Mouse (Mus musculus): ENCODE results near the gene Msx2.

Msx2 gene

GRCm38 (mm10) chr13:53472614-53473124 is at the start of gene Msx2:
TSS of gene Msx2 (minus strand) at chr13:53473074.
- DNase-seq (ENCODE audit: low spot score in 2 of 2) = peak; percentile 71 to 80

DNA sequence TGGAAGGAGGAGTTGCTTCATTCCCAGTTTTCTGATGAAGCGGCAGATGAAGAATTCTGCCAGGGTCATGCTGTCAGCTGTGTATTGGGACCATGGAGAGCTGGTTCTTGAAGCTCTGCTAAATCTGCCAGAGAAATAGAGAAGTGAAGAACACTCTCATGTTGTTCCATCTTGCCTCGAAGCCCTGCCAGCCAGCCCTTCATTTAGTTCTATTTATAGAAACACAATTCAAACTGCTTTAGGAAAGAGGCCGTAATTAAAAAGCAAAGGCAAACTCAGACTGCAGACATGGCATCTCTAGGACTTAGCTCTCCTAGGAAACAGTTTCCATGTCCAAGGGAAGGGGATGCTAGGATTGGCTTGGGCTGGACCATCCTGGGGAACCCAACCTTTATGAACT is 48.6 kb upstream of the Msx2 start:
- peak; percentile 40 to 52 for DNase-seq (ENCODE audit: low spot score in 2 of 2)

DNA sequence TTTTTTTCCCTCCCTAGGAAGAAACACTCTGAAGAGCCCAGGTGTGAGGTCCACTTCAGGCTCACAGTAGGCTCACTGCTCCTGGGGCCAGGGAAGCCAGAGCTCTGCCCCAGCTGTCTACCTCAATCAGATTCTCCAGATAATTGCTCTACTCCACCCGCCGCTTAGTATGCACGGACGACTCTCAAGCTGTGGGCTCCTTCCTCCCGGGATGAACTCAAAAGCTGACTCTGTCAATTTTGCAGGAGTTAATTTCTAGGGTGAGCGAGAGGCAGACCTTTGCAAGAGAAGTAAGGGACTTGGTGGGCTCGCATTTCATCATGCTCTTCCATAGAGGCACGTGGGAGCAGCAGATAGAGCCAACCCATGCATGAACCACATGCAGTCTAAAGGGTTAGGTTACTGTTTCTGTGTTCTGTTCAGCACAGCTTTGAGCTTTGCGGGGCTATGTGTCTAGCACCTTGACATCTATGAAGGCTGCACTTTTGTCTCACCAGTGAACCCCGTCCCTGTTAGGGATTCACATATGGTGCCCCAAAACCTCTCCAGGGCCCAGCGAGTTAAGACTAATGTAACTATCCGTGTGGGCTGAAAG is 47.6 kb upstream of the Msx2 start:
- DNase-seq (ENCODE audit: low spot score in 2 of 2) = no peak

GRCm38 (mm10) chr13:53519727-53520126 is 46.9 kb upstream of the Msx2 start:
- DNase-seq (ENCODE audit: low spot score in 2 of 2) = no peak

DNA sequence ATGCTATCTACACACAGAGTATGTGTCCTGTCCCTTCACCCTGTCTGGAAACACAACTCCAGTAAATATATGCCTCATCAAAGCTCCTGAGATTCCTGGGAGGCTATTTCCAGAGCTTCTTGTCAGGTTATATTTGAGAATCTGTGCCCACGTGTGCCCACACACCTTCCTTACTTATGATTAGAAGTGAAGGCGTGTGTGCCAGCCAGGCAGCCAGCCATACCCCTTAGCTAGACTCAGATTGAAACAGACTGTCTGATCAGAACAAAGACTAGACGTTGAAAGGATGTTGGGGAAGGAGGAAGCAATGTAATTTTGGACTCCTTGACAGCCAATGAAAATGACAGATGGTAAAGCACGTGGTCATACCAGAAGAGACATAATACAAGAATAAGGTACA is 45.4 kb upstream of the Msx2 start:
- DNase-seq (ENCODE audit: low spot score in 2 of 2) = peak in 1 of 2 experiments; percentile 36

DNA sequence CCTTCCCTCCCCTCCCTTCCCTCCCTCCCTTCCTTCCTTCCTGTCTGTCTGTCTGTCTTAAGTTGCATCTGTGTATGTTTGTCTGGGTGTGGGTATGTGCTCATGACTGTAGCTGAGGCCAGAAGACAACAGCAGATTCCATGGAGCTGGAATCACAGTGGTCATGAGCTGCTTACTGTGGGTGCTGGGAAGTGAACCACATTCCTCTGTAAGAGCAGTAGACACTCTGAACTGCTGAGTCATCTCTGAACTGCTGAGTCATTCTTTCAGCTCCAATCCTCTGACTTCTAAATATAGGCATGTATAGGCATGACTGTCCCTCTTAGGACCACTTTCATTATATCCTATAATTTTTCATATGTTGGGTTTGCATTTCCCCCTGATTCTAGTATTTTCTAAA is 41.7 kb upstream of the Msx2 start:
- DNase-seq (ENCODE audit: low spot score in 2 of 2) = no peak

DNA sequence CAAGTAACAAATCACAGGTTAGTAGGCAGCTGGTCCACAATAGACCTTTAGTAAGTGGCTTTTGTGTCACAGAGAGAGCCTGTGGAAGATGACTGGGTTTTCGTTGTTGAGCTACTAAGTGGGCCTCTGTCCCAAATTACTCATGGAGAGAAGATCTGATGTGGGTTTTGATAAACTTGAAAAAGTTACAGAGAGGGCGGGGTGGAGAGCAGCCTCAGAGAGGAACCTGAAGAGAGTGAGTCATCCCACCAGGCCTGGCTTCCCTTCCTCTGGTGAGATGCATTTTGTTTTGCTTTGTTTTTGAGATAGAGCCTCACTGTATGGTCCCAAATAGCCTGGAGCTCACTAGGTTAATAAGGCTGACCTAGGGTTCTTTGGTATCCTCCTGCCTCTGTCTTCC is 38.5 kb upstream of the Msx2 start:
- no peak for DNase-seq (ENCODE audit: low spot score in 2 of 2)

GRCm38 (mm10) chr13:53502406-53502805 is 29.5 kb upstream of the Msx2 start:
- no peak for DNase-seq (ENCODE audit: low spot score in 2 of 2)

DNA sequence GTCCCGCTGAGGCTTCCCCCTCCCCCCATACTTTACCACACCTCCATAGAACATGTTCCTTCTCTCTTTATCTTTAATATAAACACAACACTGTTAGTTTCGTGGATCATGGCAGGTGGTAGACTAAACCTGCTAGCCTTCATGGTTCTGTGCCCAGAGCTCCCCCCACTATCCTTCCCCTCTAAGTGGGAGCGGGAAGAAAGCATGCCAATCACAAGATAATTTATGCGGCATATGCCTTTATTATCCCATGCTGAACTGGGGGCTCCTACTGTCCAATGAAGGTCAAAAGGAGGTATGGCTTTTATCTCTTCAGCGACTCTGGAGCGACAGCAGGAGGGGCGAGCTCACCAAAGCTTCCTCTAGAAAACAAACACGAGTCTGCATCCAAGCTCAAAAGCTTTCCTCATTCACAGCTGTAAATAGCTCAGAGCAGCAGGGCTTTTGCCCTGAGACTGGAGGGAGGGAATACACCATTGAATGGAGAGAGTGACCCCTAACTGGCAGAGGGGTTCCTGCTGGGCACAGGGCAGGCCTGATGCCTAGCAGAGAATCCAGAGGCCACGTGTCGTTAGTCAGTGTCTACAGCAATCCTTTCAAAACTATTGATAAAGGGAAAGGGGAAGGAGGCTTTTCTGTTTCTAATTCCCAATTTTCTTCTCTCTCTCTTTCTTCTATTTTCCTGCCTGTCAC is 28.8 kb upstream of the Msx2 start:
- no peak for DNase-seq (ENCODE audit: low spot score in 2 of 2)

GRCm38 (mm10) chr13:53501057-53501456 is 28.2 kb upstream of the Msx2 start:
- no peak for DNase-seq (ENCODE audit: low spot score in 2 of 2)

DNA sequence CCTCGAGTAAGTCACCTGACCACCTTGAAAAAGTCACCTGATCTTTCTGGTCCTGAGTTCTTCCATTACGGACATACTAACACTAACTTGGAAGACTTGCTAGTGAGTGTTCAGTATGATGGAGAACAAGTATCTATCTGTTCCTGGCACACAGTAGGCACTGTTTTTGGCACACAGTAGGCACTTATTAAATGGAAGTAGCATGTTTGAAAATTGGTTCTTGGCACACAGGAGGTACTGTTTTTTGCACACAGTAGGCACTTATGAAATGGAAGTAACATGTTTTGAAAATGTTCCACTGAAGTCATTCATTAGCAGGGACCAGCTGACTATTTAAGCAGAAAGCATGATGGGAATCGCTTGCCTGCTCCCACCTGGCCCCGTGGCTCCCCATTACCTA is 13.6 kb upstream of the Msx2 start:
- DNase-seq (ENCODE audit: low spot score in 2 of 2) = no peak

DNA sequence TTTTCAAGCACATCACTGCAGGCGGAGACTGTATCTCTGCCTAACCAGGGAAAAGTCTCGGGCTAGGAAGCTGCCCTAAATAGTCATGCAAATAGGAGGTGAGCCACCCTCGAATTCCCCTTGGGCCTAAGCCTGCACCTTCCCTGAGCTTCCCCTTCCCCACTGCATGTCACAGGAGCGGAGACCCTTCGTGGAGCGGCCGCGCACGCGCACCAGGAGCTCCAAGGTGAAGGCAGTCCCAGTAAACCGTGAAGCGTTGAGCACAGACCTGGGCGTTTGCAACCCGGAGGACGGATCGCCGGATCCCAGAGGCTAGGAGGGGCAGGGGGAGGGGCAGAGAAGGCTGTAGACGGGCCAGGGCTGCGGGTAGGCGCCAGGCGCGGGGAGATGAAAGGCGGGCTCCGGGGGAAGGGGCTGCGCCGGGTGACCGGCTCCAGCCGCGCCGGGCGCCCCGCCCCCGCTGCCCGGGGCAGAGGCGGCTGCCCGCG is 2.9 kb upstream of the Msx2 start:
- peak in 1 of 2 experiments; percentile 44 for DNase-seq (ENCODE audit: low spot score in 2 of 2)

- no peak for DNase-seq (ENCODE audit: low spot score in 2 of 2)
These were observed 1.6 kb upstream of the Msx2 start for GRCm38 (mm10) chr13:53474491-53474890.

GRCm38 (mm10) chr13:53473991-53474390 is 1.1 kb upstream of the Msx2 start:
- no peak for DNase-seq (ENCODE audit: low spot score in 2 of 2)

- DNase-seq (ENCODE audit: low spot score in 2 of 2) = no peak
These were observed 417 bp upstream of the Msx2 start for GRCm38 (mm10) chr13:53473291-53473690.

- DNase-seq (ENCODE audit: low spot score in 2 of 2) = no peak
These were observed 804 bp downstream of the Msx2 start for GRCm38 (mm10) chr13:53471926-53472613.

- no peak for DNase-seq (ENCODE audit: low spot score in 2 of 2)
These were observed 1.5 kb downstream of the Msx2 start for GRCm38 (mm10) chr13:53471411-53471810.

- DNase-seq (ENCODE audit: low spot score in 2 of 2) = no peak
These were observed 2.3 kb downstream of the Msx2 start for GRCm38 (mm10) chr13:53470437-53471151.

DNA sequence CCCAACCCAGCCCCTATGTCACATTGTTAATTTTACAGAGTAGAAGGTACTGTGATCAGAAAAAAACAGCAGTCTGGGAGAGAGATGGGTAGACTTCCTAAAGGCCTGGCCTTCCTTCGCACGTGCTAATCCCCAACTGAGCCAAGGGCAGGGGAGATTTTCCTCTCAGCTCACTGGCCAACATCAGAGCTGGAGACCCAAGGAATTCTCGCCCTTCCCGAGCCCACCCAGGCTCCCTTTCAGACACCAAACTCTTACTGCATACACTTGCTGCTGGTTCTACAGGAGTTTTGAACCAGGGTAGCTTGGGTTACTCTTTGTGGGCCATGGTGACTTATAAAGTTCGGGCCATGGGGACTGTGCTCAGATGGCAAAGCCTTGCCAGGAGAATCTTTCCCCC is 3.1 kb downstream of the Msx2 start:
- no peak for DNase-seq (ENCODE audit: low spot score in 2 of 2)

- DNase-seq (ENCODE audit: low spot score in 2 of 2) = no peak
These were observed 4.7 kb downstream of the Msx2 start for GRCm38 (mm10) chr13:53468171-53468570.

GRCm38 (mm10) chr13:53466189-53466866 is 6.5 kb downstream of the Msx2 start:
- DNase-seq (ENCODE audit: low spot score in 2 of 2) = no peak

Measured in right cerebral cortex, postnatal 10 days (tissue).